Mouse (Mus musculus): ENCODE data around the gene Myadm.
A peak's percentile ranks its signal among the peaks of the same experiment; 100 is the strongest.
"Not testable (repeated sequence)": the region's sequence is repeated elsewhere in the genome, so short reads cannot be mapped to it uniquely, and the experiment has no call there.

Gene Myadm

DNA sequence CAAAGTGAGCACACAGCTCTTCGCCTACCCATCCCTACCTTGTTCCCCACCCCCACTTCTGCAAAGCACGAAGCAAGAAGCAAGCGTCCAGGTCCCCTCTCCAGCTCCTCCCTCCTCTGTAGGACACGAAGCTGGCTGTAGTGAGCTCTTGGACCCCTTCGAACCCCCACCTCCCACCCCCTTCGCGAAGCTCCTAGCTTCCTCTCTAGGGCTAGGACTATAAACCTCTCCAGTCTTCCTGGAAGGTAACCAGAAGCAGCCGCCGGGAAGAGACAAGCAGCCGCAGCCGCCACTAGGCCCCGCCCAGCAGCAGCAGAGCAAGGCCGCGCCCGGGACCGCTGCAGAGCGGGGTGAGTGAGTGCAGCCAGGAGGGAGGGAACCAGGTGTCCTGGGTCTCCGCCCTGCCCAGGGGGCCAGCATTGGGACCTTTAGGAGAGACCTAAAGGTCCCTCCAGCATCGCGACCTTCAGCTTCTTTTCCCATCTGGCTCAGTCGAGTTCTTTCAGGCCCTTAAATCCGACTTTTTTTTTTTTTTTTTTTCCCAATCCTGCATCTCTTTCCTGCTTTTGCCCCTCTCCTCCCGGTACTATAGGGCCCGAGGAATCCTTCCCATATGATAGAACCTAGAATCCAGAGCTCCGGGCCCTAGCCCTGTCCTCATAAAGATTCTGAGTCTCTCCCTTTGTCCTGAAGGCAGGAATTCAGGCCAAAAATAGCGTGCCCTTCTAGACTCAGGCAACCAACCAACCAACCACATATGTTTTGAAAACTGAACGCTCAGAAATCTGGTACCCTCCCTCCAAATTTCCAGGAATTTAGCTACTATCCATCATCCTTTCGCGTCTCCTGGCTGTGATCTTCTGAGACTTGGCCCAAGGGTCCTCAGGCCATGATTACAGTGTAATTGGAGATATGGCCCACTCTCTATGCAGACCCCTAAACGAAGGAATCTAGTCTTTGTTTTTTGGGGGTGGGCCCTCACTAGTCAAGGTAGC lies at the start of gene Myadm, which contains the start of gene Prkcg:
Myadm (plus strand) TSS at position 105 of the 995 bp plus-strand sequence.
Prkcg (plus strand) TSS at position 204 of the 995 bp plus-strand sequence.
- peak; percentile 83 for DNase-seq (ENCODE audit: low spot score)

DNA sequence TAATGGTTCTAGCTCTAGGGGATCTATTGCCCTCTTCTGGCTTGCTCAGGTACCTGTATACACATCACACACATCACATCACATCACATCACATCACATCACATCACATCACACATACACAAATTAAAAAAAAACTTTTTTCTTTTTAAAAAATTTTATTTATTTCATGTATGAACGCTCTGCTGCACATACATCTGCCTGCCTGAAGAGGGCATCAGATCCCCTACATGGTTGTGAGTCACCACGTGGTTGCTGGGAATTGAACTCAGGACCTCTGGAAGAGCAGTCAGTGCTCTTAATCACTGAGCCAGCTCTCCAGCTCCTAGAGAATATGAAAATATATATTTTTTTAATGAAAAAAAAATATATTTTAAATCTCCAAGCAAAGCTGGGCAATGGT lies 49.7 kb upstream of the Myadm start:
- no peak for DNase-seq (ENCODE audit: low spot score)

DNA sequence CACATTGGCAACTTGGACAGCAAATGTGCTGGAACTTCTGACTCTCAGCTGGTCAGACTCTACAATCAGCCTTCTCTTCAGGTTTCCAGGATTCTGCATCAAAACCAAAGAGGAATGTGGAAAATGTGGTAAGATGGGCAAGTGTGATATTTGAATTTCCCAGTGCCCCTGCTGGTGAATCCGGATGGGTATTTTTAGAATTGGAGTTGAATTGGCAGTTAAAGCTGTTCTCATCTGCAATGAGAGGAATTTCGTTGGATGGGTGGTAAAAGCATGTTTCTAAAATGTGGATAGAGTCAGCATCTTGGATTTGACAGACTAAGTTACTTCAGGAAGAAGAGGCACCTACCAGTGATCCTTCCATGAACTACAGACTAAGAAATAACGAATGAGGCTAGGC lies 28.2 kb upstream of the Myadm start:
- DNase-seq (ENCODE audit: low spot score), result no peak

GRCm38 (mm10) chr7:3261446-3261845 lies 27.4 kb upstream of the Myadm start:
- no peak for DNase-seq (ENCODE audit: low spot score)

DNA sequence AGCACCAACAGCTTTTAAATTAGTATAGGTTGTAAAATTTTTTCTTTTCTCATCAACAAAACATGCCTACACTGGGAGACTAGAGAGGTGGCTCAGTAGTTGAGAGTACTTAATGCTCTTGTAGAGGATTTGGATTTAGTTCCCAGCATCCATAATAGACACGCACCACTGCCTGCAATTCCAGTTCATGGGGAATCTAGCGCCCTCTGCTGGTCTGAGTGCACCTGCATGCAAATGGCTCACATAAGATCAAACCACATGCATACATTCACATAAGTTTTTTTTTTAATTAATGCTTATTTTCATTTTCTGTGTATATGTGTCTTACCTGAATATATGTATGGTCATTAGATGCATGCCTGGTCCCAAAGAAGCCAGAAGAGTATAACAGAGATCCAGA lies 26.1 kb upstream of the Myadm start:
- DNase-seq (ENCODE audit: low spot score), result no peak

DNA sequence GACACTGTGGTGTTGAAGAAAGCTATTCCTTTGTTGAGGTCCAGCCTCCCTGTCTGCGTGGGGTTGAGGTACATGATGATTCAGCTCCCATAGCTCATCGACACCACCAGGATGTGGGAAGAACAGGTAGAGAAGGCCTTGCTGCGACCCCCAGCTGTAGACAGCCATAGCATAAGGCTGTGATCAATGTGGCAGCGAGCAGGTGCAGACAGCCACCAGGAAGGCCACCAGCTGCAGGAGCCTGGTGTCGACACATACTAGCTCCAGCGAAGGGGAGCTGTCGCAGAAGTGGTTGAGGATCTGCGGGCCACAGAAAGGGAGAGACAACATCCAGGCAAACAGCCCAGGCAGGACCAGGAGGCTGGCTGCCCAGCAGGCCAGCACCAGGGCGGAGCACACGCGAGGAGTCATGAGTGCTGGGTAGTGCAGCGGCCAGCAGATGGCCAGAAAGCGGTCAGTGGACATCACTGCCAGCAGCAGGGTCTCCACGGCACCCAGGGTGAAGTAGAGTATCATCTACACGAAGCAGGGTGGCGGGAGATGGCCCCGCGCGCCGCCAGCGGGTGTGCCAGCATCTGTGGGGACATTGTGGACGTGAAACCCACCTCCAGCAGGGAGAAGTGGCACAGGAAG lies 24.4 kb upstream of the Myadm start:
- DNase-seq (ENCODE audit: low spot score), result no peak

- no peak for DNase-seq (ENCODE audit: low spot score)
These were observed 23.6 kb upstream of the Myadm start for GRCm38 (mm10) chr7:3265311-3265710.

DNA sequence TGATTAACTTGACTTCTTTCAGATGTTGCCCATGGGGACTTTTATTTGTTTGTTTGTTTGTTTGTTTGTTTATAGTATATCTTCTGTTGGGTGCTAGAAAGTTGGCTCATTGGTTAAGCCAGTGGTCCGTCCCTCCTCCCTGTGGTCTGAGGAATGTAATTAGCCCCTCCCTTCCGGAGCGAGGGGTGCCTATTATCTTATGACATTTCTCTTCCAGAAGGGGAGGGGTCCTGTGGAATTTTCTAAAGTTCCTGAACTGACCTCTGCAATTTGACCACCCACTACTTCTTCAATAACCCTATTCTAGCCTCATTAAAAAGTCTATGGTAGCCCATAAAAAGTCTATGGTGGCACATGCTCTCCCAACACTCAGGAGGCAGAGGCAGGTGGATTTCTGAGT lies 21.6 kb upstream of the Myadm start:
- DNase-seq (ENCODE audit: low spot score), result no peak

DNA sequence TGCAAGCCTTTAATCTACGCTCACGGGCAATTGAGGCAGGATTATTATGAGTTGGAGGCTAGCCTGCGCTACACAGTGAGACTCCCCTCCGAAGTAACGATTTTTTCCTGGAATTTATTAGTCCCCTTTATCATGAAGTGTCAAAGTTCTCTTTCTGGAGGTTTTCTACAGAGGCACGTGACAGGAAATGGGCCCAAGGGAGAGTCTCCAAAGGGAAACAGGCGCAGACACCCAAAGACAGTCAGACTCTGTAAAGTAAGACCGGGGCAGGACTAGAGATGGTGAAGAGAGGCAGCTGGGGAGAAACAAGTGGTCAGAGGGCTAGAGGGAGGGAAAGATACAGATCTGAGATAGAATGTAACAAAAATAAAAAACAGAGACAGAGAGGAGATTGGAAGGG lies 21.0 kb upstream of the Myadm start:
- no peak for DNase-seq (ENCODE audit: low spot score)

GRCm38 (mm10) chr7:3268291-3268690 lies 20.6 kb upstream of the Myadm start:
- DNase-seq (ENCODE audit: low spot score), result no peak

DNA sequence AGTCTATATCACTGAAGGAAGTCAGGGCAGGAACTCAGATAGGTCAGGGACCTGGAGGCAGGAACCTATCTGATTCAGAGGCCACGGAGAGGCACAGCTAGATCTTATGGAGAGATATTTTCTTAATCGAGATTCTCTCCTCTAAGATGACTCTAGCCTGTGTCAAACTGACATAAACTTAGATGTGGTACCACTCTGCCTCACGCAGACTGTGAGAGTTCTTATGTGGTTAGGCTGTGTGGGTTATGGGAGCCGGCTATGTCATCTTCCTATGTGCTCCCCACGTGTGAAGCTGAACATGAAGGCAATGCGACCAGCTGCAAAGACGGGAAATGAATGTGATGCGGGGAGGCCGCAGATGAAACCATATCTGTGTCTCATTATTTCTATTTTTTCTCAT lies 16.7 kb upstream of the Myadm start:
- DNase-seq (ENCODE audit: low spot score), result no peak

DNA sequence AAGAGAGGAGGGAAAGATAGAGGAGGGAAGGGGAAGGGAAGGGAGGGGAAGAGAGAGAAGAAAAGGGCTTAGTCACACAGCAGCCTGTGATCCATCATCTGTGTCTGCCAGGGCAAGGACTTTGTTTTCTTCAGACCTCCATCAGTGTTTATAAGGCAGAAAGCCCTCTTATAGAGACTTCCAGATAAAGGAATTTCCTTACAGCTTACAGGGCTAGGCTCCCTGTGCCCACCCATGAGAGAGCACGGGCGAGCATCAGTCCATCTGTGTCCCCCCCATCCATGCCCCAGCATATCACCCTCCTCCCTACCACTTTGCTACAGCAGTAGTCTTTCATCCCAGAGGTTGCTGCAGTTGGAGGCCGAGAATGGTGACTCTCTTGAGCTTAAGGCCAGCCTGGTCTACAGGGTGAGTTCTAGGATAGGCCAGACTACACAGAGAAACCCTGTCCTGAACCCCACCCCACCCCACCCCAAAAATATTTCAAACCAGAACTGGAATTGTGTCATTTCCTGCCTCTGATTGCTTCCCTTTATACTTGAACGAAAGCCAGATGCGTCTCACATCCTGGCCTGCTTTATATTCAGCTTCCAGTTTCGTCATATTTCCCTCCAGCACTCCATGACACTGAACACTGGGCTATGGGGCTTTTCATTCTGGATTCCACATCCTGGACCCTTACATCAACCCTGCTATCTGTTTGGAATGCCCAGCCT lies 13.3 kb upstream of the Myadm start:
- no peak for DNase-seq (ENCODE audit: low spot score)

DNA sequence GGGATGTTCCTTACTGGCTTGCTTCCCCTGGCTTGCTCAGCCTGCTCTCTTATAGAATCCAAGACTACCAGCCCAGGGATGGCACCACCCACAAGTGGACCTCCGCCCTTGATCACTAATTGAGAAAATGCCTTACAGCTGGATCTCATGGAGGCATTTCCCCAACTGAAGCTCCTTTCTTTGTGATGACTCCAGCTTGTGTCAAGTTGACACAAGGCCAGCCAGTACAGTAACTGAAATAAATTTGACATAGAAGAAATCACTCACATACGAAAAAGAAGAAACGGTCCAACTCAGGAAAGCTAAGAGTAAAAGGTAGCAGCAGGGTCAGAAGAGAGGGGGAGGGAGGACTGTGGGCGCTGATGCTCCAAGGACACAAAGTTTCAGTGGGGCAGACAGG lies 12.1 kb upstream of the Myadm start:
- not testable (repeated sequence) for DNase-seq (ENCODE audit: low spot score)

GRCm38 (mm10) chr7:3280080-3280653 lies 8.7 kb upstream of the Myadm start:
- no peak for DNase-seq (ENCODE audit: low spot score)

- DNase-seq (ENCODE audit: low spot score), result no peak
These were observed 8.2 kb upstream of the Myadm start for GRCm38 (mm10) chr7:3280654-3281153.

DNA sequence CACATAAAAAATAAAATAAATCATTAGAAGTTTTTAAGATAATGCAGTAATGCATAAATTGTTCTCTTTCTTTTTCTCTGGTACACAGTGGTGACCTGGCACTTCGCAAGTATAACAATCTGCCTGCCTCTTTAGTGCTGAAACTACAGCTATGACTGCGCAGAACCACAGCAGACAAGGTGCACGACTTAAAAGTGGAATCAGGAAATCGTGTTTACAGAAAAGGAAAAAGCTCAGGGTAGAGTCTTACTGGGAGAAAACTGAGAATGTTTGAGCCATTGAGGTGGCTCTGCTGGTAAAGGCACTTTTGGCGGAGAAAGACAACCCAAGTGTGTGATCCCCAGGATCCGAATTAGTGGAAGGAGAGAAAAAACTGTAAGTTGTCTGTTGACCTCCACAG lies 7.1 kb upstream of the Myadm start:
- no peak for DNase-seq (ENCODE audit: low spot score)

DNA sequence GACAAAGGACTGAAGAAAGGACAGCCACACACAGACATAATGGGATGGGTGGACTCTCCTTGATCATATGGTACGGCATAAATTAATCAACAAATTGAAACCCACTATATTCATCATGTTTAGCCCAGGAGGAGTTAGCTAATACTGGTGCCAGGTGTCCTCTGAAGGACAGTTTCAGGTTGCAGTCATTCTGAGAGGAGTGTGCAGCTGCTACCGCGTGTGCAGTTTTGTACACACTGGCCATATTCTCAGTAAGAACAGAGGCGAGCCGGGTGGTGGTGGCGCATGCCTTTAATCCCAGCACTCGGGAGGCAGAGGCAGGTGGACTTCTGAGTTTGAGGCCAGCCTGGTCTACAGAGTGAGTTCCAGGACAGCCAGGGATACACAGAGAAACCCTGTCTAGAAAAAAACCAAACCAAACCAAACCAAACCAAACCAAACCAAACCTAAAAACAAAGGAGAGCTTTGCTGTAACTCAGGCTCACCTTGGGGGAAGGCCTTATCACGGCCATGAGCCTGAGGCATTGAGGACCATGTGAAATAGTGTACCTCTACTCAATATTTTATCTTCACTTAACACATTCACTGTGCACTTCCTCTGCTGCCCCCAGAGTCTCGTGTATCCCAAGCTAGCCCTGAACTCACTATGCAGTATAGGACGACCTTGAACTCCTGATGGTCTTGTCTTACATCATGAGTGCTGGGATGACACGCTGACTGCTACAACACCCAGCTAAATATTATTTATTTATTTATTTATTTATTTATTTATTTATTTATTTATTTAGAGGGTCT lies 5.6 kb upstream of the Myadm start:
- DNase-seq (ENCODE audit: low spot score), result no peak

- DNase-seq (ENCODE audit: low spot score), result no peak
These were observed 4.3 kb upstream of the Myadm start for GRCm38 (mm10) chr7:3284604-3285003.

GRCm38 (mm10) chr7:3286036-3286435 lies 2.8 kb upstream of the Myadm start:
- no peak for DNase-seq (ENCODE audit: low spot score)

DNA sequence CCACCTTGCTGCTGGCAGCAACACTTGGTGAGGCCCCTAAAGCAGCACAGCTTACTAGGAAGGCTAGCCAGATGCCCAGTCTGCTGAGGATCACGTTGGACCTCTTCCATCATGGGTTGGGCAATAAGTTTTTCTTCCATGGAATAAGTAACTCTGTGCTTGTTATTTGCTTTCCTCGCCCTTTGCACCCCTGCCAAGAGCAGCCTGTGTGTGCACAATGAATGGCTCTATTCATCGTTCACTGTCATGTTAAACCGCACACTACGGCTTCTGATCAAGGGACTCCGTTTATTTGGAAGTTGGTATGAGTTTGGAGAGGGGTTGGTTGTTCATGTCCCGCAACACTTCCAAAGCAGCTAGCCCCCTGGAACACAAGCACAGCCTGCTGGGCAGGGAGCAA lies 1.7 kb upstream of the Myadm start:
- no peak for DNase-seq (ENCODE audit: low spot score)

All from ovary, postnatal 36 days (tissue).